Mouse (Mus musculus) embryonic facial prominence, embryonic 15.5 days (tissue): ENCODE data around the gene Dnajb6. TPM values are rescaled to one million over a fixed set of nuclear protein-coding genes. Genes with fewer than 3 reads are reported as not detected.
"Not testable (repeated sequence)": the region's sequence is repeated elsewhere in the genome, so short reads cannot be mapped to it uniquely, and the experiment has no call there.

Experiments
- ATAC-seq: fragments of 200-750 bp; cut with Nextera tagmentation; 2 replicates; pipeline ENCODE4 v1.8.0; 2017; ENCODE audit warnings: low read depth, moderate TSS enrichment; ENCODE audit not compliant: insufficient number of reproducible peaks, low FRiP score, low TSS enrichment
- H3K27ac ChIP-seq: fragments of 300-500 bp; sonication (generic); replicated peaks from 2 replicates; pipeline ENCODE4 v1.5.1; 2015; ENCODE audit warnings: mild to moderate bottlenecking, inconsistent platforms
- H3K27me3 ChIP-seq: fragments of 300-500 bp; sonication (generic); 2 replicates; pipeline ENCODE4 v1.6.1; 2015; ENCODE audit warnings: inconsistent platforms
- H3K36me3 ChIP-seq: fragments of 300-500 bp; sonication (generic); 2 replicates; pipeline ENCODE4 v1.6.1; 2015; ENCODE audit warnings: mild to moderate bottlenecking, inconsistent platforms
- H3K4me1 ChIP-seq: fragments of 300-500 bp; sonication (generic); 2 replicates; pipeline ENCODE4 v1.6.1; 2015; ENCODE audit warnings: inconsistent platforms
- H3K4me2 ChIP-seq: fragments of 300-500 bp; sonication (generic); replicated peaks from 2 replicates; pipeline ENCODE4 v1.6.1; 2015; ENCODE audit warnings: mild to moderate bottlenecking, inconsistent platforms
- H3K4me3 ChIP-seq: fragments of 300-500 bp; sonication (generic); replicated peaks from 2 replicates; pipeline ENCODE4 v1.5.1; 2015; ENCODE audit warnings: mild to moderate bottlenecking, inconsistent platforms
- H3K9ac ChIP-seq: fragments of 300-500 bp; sonication (generic); 2 replicates; pipeline ENCODE4 v1.6.1; 2015; ENCODE audit warnings: inconsistent platforms
- H3K9me3 ChIP-seq: fragments of 300-500 bp; sonication (generic); replicated peaks from 2 replicates; pipeline ENCODE4 v1.6.1; 2016; ENCODE audit warnings: inconsistent platforms
- WGBS: fragments of 180-500 bp; shearing (Covaris S2); methylation state at CpG from one replicate; pipeline ENCODE4 v1.1.7; 2015; 5-methylcytosine and 5-hydroxymethylcytosine counted together
- polyA plus RNA-seq: library from polyadenylated mRNA; unstranded; fragments of >200 nt; fragmentation: Nextera tagmentation; extraction: Ambion mirVana; gene quantifications from 2 replicates; pipeline ENCODE4 v1.2.1, GENCODE M21; 2015

The Dnajb6 gene
- polyA plus RNA-seq: 133 and 144 TPM in 2 replicates

DNA sequence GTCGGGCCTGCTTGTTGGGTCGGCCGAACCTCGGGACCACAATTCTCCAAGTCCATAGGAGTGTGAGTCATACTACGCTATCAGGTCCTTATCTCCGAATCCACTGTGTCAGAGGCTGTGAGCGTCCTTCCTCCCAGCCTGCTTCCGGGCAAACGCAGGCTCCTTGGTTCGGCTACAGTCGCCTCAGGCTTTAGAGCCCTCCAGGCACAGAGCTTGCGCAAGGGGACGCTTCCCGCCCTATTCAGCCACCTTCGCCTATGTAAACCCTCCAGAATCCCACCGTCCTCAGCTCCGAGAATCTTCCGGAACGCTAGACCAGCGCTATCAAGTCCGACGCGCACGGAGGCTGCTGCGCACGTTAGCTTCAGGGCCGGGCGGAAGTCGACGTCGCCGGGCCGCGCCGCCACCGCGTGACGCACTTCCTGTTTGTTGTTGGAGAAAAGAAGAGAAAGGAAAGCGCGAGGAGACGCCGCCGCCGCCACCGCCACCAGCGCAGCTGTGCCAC is at the start of gene Dnajb6, which contains the start of gene Gm5129:
Dnajb6 (plus strand) TSS at position 132 of the 505 bp plus-strand sequence.
Gm5129 (minus strand) TSS at position 380 of the 505 bp plus-strand sequence.
- no peaks in the 10 kb centered on the region for H3K9me3 ChIP-seq
- H3K9ac ChIP-seq: peak within 1 kb of the TSS; percentile 76
- H3K27ac ChIP-seq: peak within 1 kb of the TSS; percentile 94
- H3K4me3 ChIP-seq: peak within 1 kb of the TSS; percentile 65
- peaks cover 20% of the 10 kb centered on the region for H3K4me1 ChIP-seq
- no peaks in the 10 kb centered on the region for H3K36me3 ChIP-seq
- H3K4me2 ChIP-seq: peak within 1 kb of the TSS; percentile 51
- ATAC-seq: peak; percentile 93
- WGBS: 0% methylated on average over 46 of the region's 46 CpGs
- H3K27me3 ChIP-seq: no peaks in the 10 kb centered on the region

DNA sequence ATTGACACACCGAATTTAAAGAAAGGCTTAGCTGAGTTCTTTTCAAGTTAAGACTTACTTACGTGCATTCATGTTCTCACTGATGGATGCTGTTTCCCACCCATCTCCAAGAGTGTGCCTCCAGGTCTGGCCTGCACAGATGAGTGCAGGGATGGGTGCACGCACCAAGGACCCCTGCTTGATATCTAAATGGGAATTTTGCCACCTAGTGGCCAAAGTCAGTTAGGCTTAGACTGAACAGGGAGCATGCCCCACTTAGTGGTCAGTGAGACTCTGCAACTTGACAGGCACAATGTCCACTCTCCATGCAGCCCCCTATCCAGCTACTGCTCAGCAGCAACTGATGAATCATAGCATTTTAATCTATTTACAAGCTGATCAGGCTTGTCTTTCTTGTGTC is 47.8 kb upstream of the Dnajb6 start:
- no peaks in the 10 kb centered on the region for H3K27me3 ChIP-seq
- 47% methylated on average over 3 of the region's 3 CpGs for WGBS
- H3K27ac ChIP-seq: no peak overlapping the region
- H3K36me3 ChIP-seq: no peaks in the 10 kb centered on the region
- H3K4me3 ChIP-seq: no peak overlapping the region
- no peak for ATAC-seq
- H3K9me3 ChIP-seq: no peaks in the 10 kb centered on the region
- H3K9ac ChIP-seq: no peak overlapping the region
- H3K4me1 ChIP-seq: no peaks in the 10 kb centered on the region
- H3K4me2 ChIP-seq: no peak overlapping the region

GRCm38 (mm10) chr5:29688352-29688751 is 47.1 kb upstream of the Dnajb6 start:
- Histone ChIP-seq H3K9me3 (no peaks in the 10 kb centered on the region), H3K4me2 (no peak overlapping the region), H3K27me3 (no peaks in the 10 kb centered on the region), H3K9ac (no peak overlapping the region), H3K27ac (no peak overlapping the region), H3K4me1 (no peaks in the 10 kb centered on the region), H3K4me3 (no peak overlapping the region), H3K36me3 (no peaks in the 10 kb centered on the region)
- 49% methylated on average over 7 of the region's 7 CpGs for WGBS
- ATAC-seq: no peak

GRCm38 (mm10) chr5:29698493-29698892 is 37.0 kb upstream of the Dnajb6 start:
- Histone ChIP-seq H3K4me3 (no peak overlapping the region), H3K4me2 (no peak overlapping the region), H3K27ac (no peak overlapping the region), H3K4me1 (no peaks in the 10 kb centered on the region), H3K36me3 (no peaks in the 10 kb centered on the region), H3K9ac (no peak overlapping the region), H3K9me3 (no peaks in the 10 kb centered on the region), H3K27me3 (no peaks in the 10 kb centered on the region)
- 63% methylated on average over 4 of the region's 4 CpGs for WGBS
- ATAC-seq: no peak

DNA sequence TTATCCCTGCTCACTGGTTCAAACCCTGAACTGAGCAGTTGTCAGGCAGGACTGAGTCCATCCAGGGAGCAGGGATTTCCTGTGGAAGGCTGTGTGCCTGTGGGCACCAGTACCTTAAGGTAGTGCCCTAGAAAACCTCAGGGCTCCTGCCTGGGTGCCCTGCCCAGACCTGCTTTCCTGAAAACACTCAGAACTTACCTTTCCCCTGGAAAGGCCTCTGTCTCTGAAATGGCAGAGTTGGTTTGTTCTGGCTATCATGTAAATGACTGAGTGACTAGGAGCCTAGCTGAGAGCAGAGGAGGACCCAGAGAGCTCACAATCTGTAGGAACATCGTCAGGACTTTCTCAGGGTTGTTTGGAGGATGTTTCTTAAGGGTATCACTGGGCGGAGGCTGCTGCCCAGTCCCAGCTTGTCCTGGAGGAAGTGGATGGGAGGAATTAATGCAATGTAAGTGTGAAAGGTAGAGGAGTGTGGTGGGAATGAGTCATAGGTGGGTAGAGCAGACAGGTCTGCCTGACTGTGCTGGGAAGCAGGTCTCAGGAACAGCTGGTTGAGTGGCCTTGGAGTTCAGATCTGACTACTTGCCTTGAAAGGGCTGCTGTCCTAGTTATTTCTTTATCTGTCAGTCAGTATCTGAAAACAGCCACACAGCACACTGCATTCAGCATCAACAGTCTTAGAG is 35.8 kb upstream of the Dnajb6 start:
- H3K4me3 ChIP-seq: no peak overlapping the region
- ATAC-seq: no peak
- no peak overlapping the region; the same call in 1 of the 2 replicates for H3K27ac ChIP-seq
- no peaks in the 10 kb centered on the region for H3K4me1 ChIP-seq
- no peaks in the 10 kb centered on the region for H3K36me3 ChIP-seq
- no peaks in the 10 kb centered on the region for H3K9me3 ChIP-seq
- no peak overlapping the region for H3K4me2 ChIP-seq
- no peak overlapping the region for H3K9ac ChIP-seq
- no peaks in the 10 kb centered on the region for H3K27me3 ChIP-seq
- 69% methylated on average over 2 of the region's 2 CpGs for WGBS

- peaks cover 7% of the 10 kb centered on the region; the same call in 1 of the 2 replicates for H3K4me1 ChIP-seq
- H3K27ac ChIP-seq: no peak overlapping the region
- no peaks in the 10 kb centered on the region for H3K27me3 ChIP-seq
- no peak overlapping the region for H3K4me3 ChIP-seq
- no peaks in the 10 kb centered on the region for H3K36me3 ChIP-seq
- no peak overlapping the region for H3K9ac ChIP-seq
- no peaks in the 10 kb centered on the region for H3K9me3 ChIP-seq
- WGBS: 79% methylated on average over 4 of the region's 4 CpGs
- H3K4me2 ChIP-seq: no peak overlapping the region
- ATAC-seq: no peak
These were observed 28.2 kb upstream of the Dnajb6 start for GRCm38 (mm10) chr5:29707241-29707640.

DNA sequence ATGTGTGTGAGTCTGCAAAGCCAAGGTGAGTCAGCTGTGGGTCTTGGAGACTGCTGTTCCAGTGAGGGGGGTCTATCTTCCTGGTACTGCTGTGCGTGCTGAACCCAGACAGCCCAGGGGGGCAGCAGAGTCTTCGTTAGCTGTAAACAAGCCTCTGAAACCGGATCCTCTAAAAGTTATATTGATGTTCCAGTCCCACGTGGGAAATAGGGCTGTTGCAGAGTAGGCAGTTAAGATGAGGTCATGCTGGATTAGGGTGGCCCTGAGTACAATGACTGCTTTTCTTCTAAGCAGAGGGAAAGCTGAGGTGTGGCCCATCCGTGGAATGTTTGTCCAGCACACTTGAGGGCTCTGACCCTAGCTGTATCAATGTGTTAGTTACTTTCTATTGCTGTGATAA is 27.2 kb upstream of the Dnajb6 start:
- H3K9ac ChIP-seq: no peak overlapping the region
- peak overlapping the region; percentile 35; the same call in 1 of the 2 replicates for H3K27ac ChIP-seq
- WGBS: 7% methylated on average over 5 of the region's 5 CpGs
- no peaks in the 10 kb centered on the region for H3K9me3 ChIP-seq
- ATAC-seq: peak; percentile 51; the same call in 1 of the 2 replicates
- H3K36me3 ChIP-seq: no peaks in the 10 kb centered on the region
- no peaks in the 10 kb centered on the region for H3K27me3 ChIP-seq
- peaks cover 7% of the 10 kb centered on the region; the same call in 1 of the 2 replicates for H3K4me1 ChIP-seq
- no peak overlapping the region for H3K4me2 ChIP-seq
- no peak overlapping the region for H3K4me3 ChIP-seq

DNA sequence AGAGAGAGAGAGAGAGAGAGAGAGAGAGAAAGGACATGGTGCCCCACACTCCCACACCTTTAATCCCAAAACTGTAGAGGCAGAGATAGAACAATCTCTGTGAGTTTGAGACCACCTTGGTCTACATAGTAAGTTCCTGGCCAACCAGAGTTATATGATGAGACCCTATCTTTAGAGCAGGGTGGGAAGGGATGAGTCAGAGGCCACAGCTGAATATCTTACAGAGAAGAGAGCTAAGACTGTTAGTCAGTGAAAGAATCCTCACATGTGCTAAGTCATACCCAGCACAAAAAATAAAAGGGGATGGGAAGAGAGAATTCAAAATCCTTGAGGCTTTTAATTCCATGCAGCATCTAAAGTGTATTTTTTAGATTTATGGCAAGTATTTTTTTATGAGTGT is 23.9 kb upstream of the Dnajb6 start:
- Histone ChIP-seq H3K9ac (no peak overlapping the region), H3K4me3 (no peak overlapping the region), H3K36me3 (no peaks in the 10 kb centered on the region), H3K4me1 (peaks cover 7% of the 10 kb centered on the region; the same call in 1 of the 2 replicates), H3K4me2 (no peak overlapping the region), H3K27me3 (no peaks in the 10 kb centered on the region), H3K9me3 (no peaks in the 10 kb centered on the region), H3K27ac (no peak overlapping the region)
- no peak for ATAC-seq

DNA sequence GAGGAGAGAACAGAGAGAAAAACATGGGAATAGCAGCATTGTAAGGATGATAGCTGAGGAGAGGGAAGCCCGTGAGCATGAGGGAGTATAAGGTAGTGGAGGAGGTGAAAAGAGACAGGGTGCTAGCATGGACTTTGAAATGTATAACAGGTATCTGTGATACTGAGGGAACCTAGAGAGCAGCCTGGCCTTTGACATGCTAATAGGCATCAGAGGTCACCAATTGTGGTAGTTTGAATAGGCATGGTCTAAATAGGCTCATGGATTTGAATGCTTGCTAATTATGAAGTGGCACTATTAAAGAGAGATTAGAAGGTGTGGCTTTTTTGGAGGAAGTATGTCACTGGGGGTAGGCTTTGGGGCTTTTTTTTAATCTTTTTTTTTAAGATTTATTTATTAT is 22.6 kb upstream of the Dnajb6 start:
- Histone ChIP-seq H3K4me2 (no peak overlapping the region), H3K9me3 (no peaks in the 10 kb centered on the region), H3K27ac (no peak overlapping the region), H3K27me3 (no peaks in the 10 kb centered on the region), H3K4me3 (no peak overlapping the region), H3K9ac (no peak overlapping the region), H3K36me3 (no peaks in the 10 kb centered on the region), H3K4me1 (peaks cover 7% of the 10 kb centered on the region; the same call in 1 of the 2 replicates)
- no peak for ATAC-seq
- WGBS: 59% methylated on average over 1 of the region's 1 CpGs

DNA sequence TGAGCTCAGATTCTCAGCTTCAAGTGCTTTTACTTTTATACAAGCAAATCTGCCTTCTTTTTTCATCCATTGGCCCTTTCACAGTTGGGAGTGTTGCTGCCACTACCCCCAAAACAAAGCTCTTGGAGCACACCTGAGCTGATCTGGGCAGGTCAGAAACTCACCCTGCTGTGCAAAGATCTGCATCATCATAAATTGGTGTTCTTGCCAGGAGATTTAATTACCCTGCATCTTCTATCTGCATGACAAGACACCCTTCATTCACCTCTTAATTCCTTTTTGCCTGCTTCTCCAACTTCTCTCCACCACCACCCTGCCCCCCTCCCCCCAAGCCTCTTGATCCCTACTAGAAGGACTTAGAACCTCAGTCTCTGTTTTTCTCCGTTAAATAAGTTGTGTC is 14.3 kb upstream of the Dnajb6 start:
- Histone ChIP-seq H3K9ac (no peak overlapping the region), H3K36me3 (no peaks in the 10 kb centered on the region), H3K27ac (no peak overlapping the region), H3K4me1 (no peaks in the 10 kb centered on the region), H3K9me3 (no peaks in the 10 kb centered on the region), H3K4me2 (no peak overlapping the region), H3K27me3 (no peaks in the 10 kb centered on the region), H3K4me3 (no peak overlapping the region)
- WGBS: 17% methylated on average over 1 of the region's 1 CpGs
- ATAC-seq: no peak

- Histone ChIP-seq H3K4me3 (no peak overlapping the region), H3K36me3 (no peaks in the 10 kb centered on the region), H3K9ac (no peak overlapping the region), H3K9me3 (no peaks in the 10 kb centered on the region), H3K27ac (no peak overlapping the region), H3K27me3 (no peaks in the 10 kb centered on the region), H3K4me1 (no peaks in the 10 kb centered on the region), H3K4me2 (no peak overlapping the region)
- ATAC-seq: no peak
- WGBS: 91% methylated on average over 2 of the region's 2 CpGs
These were observed 10.1 kb upstream of the Dnajb6 start for GRCm38 (mm10) chr5:29725369-29725768.

- not testable (repeated sequence) for H3K36me3 ChIP-seq, H3K27ac ChIP-seq, ATAC-seq, H3K9me3 ChIP-seq, H3K9ac ChIP-seq, H3K4me1 ChIP-seq, H3K4me3 ChIP-seq, H3K27me3 ChIP-seq, H3K4me2 ChIP-seq
- 74% methylated on average over 5 of the region's 5 CpGs for WGBS
These were observed 9.4 kb upstream of the Dnajb6 start for GRCm38 (mm10) chr5:29726070-29726469.
